Mouse (Mus musculus): ENCODE results near the gene Clrn2.
"Not testable (repeated sequence)": the region's sequence is repeated elsewhere in the genome, so short reads cannot be mapped to it uniquely, and the experiment has no call there.

The Clrn2 gene

GRCm38 (mm10) chr5:45453451-45453850 is at the start of gene Clrn2:
TSS of gene Clrn2 (plus strand) at chr5:45453751.
- no peak for DNase-seq

- DNase-seq, result no peak
Measured at GRCm38 (mm10) chr5:45406129-45406528, 47.4 kb upstream of the Clrn2 start.

- DNase-seq, result no peak
Measured at GRCm38 (mm10) chr5:45416478-45416877, 37.1 kb upstream of the Clrn2 start.

- DNase-seq, result no peak
Measured at GRCm38 (mm10) chr5:45417859-45418443, 35.6 kb upstream of the Clrn2 start.

GRCm38 (mm10) chr5:45419841-45420638 is 33.5 kb upstream of the Clrn2 start:
- no peak for DNase-seq

GRCm38 (mm10) chr5:45421881-45422844 is 31.4 kb upstream of the Clrn2 start:
- DNase-seq, result no peak

GRCm38 (mm10) chr5:45424021-45424886 is 29.3 kb upstream of the Clrn2 start:
- peak; percentile 84 for DNase-seq

GRCm38 (mm10) chr5:45425771-45426170 is 27.8 kb upstream of the Clrn2 start:
- DNase-seq, result not testable (repeated sequence)

GRCm38 (mm10) chr5:45426416-45427034 is 27.0 kb upstream of the Clrn2 start:
- no peak for DNase-seq

- no peak for DNase-seq
Measured at GRCm38 (mm10) chr5:45427891-45428290, 25.7 kb upstream of the Clrn2 start.

GRCm38 (mm10) chr5:45435967-45436950 is 17.3 kb upstream of the Clrn2 start:
- no peak for DNase-seq

- DNase-seq, result no peak
Measured at GRCm38 (mm10) chr5:45437826-45438225, 15.7 kb upstream of the Clrn2 start.

GRCm38 (mm10) chr5:45438301-45438700 is 15.2 kb upstream of the Clrn2 start:
- no peak for DNase-seq

- no peak for DNase-seq
Measured at GRCm38 (mm10) chr5:45441124-45441523, 12.4 kb upstream of the Clrn2 start.

GRCm38 (mm10) chr5:45441745-45442144 is 11.8 kb upstream of the Clrn2 start:
- DNase-seq, result no peak

- DNase-seq, result no peak
Measured at GRCm38 (mm10) chr5:45444130-45444832, 9.3 kb upstream of the Clrn2 start.

GRCm38 (mm10) chr5:45448676-45449075 is 4.9 kb upstream of the Clrn2 start:
- DNase-seq, result peak; percentile 24

GRCm38 (mm10) chr5:45449206-45449605 is 4.3 kb upstream of the Clrn2 start:
- DNase-seq, result no peak

GRCm38 (mm10) chr5:45449831-45450716 is 3.5 kb upstream of the Clrn2 start, which contains the start of gene Qdpr:
TSS of gene Qdpr (minus strand) at chr5:45450236.
- DNase-seq, result peak; percentile 95
